Mouse (Mus musculus): ENCODE measurements around the gene Hoxc13. TPM values are rescaled to one million over a fixed set of nuclear protein-coding genes. Genes with fewer than 3 reads are reported as not detected.

The Hoxc13 gene
- not detected in 2 replicates for total RNA-seq (2017)

GRCm38 (mm10) chr15:102921053-102922011, at the start of gene Hoxc13:
Gene Hoxc13, plus strand, starts transcription at chr15:102921103.
- no peak for ATAC-seq (replicated peaks; ENCODE audit: low read depth, poor library complexity, severe bottlenecking)

DNA sequence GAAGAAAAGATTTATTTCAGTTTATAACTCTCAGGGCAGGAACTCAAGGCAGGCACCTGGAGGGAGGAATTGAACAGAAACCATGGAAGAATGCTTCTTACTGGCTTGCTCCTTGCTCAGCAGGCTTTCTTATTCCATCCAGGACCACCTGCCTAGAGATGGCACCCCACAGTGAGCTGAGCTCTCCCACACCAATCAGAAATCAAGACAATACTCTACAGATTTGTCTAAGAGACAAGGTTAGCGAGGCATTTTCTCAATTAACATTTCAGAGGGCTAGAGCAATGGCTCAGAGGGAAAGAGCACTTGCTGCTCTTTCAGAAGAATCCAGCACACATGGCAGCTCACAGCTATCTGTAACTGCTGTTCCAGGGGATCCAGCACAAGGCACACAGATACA, 35.1 kb upstream of the Hoxc13 start:
- ATAC-seq (replicated peaks; ENCODE audit: low read depth, poor library complexity, severe bottlenecking) = no peak

DNA sequence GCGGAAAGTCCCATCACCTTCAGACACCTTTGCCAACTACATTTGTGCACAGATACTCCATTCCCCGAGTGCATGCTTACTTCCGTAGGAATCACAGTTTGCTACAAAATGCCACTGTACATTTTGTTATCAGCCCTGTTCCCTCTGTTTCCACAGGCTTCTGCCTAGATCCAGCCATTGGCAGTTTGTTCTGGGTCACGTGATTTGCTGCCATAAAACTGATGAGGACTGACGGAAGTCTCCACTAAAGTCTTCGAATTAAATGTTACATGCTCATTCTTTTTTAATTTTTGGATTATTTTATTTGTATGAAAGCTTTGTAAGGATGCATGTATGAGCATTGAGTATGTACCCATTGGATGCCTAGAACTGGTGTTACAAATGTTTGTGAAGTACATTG, 25.8 kb upstream of the Hoxc13 start:
- no peak for ATAC-seq (replicated peaks; ENCODE audit: low read depth, poor library complexity, severe bottlenecking)

GRCm38 (mm10) chr15:102904946-102905345, 16.0 kb upstream of the Hoxc13 start:
- ATAC-seq (replicated peaks; ENCODE audit: low read depth, poor library complexity, severe bottlenecking) = no peak

GRCm38 (mm10) chr15:102909536-102909935, 11.4 kb upstream of the Hoxc13 start:
- ATAC-seq (replicated peaks; ENCODE audit: low read depth, poor library complexity, severe bottlenecking) = no peak

- no peak for ATAC-seq (replicated peaks; ENCODE audit: low read depth, poor library complexity, severe bottlenecking)
Observed at GRCm38 (mm10) chr15:102910038-102910437, 10.9 kb upstream of the Hoxc13 start.

GRCm38 (mm10) chr15:102910496-102911095, 10.3 kb upstream of the Hoxc13 start:
- no peak for ATAC-seq (replicated peaks; ENCODE audit: low read depth, poor library complexity, severe bottlenecking)

DNA sequence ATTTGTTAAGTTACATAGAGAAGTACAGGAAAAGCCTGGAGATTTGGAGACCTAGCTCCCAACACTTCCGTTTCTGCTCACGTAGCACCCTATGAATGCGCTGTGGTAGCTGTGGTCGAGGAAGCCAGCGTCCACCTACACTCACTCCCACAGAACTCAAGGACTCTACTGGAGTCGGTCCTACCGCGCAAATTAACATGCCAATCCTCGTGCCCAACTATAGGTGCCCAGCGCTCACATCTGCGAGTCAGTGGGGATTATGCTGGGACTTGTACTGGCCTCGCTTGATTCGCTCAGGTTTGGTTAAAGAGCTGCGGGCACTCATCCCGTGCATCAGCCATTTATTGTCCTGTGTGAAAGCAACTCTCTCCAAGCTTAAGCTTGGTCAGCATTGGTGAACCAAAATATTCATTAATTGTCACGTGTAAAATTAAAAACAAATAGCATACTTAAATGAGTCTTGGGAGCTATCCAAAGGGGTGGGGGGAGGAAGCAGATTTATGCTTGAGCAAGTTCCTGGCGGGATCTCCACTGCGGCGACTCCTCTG, 7.8 kb upstream of the Hoxc13 start:
- no peak for ATAC-seq (replicated peaks; ENCODE audit: low read depth, poor library complexity, severe bottlenecking)

DNA sequence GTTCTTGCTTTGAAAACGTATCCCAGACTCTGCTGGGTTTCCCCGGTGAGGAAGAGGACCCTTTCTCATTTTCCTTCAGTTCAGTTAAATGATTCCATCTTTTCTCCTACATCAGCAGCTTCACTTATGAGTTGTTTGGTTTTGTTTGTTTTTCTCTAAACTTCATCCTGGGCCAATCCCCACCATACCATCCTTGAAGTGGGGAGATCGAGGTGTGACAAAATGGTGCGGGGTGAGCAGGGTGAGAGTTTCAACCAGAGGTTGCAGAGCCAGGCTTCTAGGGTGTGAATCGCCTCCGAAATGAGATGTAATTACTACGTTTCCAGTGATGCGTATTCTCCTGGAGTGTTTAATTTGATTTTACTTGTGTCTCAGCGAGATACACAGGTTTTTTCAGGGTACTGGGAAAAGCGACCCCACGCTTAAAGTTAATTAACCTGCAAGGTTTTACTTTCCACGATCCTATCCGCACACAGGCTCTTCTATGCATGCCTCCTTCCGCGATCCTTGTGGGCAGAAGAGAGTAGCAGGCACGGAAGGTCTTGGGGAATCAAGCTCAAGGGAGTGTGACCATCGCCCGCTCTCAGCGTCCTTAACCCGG, 2.8 kb upstream of the Hoxc13 start:
- ATAC-seq (replicated peaks; ENCODE audit: low read depth, poor library complexity, severe bottlenecking) = no peak

GRCm38 (mm10) chr15:102918611-102919265, 2.2 kb upstream of the Hoxc13 start:
- no peak for ATAC-seq (replicated peaks; ENCODE audit: low read depth, poor library complexity, severe bottlenecking)

- no peak for ATAC-seq (replicated peaks; ENCODE audit: low read depth, poor library complexity, severe bottlenecking)
Observed at GRCm38 (mm10) chr15:102919336-102920180, 1.3 kb upstream of the Hoxc13 start.

DNA sequence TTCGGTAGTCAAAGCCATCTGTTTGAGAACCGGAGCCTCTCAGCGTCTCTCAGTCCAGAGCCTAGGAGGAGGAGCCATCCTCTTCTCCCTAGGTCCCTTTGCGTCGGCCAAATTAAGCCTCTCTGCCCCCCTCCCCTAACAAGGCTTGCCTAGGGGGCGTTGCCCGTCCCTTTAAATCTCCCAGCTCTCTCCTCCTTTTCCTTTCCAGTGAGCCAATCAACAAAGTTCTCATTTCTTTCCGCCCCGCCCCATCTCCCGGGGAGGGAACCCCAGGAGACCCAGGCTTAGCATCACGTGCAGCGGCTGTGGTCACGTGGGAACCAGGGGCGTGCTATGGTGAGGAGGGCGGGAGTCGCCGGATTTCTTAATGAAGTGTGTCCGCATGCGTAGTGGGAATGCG, 284 bp upstream of the Hoxc13 start:
- ATAC-seq (replicated peaks; ENCODE audit: low read depth, poor library complexity, severe bottlenecking) = peak; percentile 32; the same call in 1 of the 2 replicates

DNA sequence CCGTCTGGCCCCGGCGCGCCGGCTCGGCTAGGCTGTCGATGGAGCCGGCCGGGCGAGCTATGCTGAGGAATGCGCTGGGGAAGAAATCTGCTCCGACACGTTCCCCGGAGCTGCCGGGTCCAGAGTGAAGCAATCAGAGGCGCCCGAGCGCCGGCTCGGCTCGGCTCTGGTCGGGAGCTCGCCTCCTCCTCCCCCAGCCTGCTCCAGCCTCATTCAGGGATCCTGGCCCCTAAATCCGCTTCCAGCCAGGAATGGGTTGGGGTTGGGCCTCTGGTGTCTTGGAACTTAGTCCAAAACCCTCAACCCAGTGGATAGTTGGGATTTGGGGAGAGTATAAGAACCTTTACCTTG, 1.1 kb downstream of the Hoxc13 start:
- no peak for ATAC-seq (replicated peaks; ENCODE audit: low read depth, poor library complexity, severe bottlenecking)

- ATAC-seq (replicated peaks; ENCODE audit: low read depth, poor library complexity, severe bottlenecking) = no peak
Observed at GRCm38 (mm10) chr15:102922636-102923500, 2.0 kb downstream of the Hoxc13 start.

- no peak for ATAC-seq (replicated peaks; ENCODE audit: low read depth, poor library complexity, severe bottlenecking)
Observed at GRCm38 (mm10) chr15:102927032-102927645, 6.2 kb downstream of the Hoxc13 start.

- no peak for ATAC-seq (replicated peaks; ENCODE audit: low read depth, poor library complexity, severe bottlenecking)
Observed at GRCm38 (mm10) chr15:102931706-102932358, 10.9 kb downstream of the Hoxc13 start.

- no peak for ATAC-seq (replicated peaks; ENCODE audit: low read depth, poor library complexity, severe bottlenecking)
Observed at GRCm38 (mm10) chr15:102934438-102934837, 13.5 kb downstream of the Hoxc13 start.

- no peak for ATAC-seq (replicated peaks; ENCODE audit: low read depth, poor library complexity, severe bottlenecking)
Observed at GRCm38 (mm10) chr15:102934897-102935296, 14.0 kb downstream of the Hoxc13 start.
